ENCODE assay signal across 18 mouse cellular contexts in genomic region chr16:76441803-76442448, GRCm38 (mm10).
DNase-seq lines count a peak whose midpoint lies in the region; ATAC-seq lines count a peak whose summit lies in the region.
"Had no signal": no experiment of that assay in that cellular context is flagged by ENCODE, and none has a peak within 500 bp of the region (broad histone marks: within the 10 kb centered on the region; RNA-seq: fewer than 3 reads in every experiment).

No protein-coding gene starts in this region.

- no peak overlapping the region for H3K4me2 ChIP-seq in lung, embryonic 16.5 days (ENCODE audit: low read depth, low read length)
- peak overlapping the region; percentile 37 for H3K4me2 ChIP-seq in liver, embryonic 12.5 days
- H3K4me2 ChIP-seq in stomach, embryonic 14.5 days (replicated peaks; ENCODE audit: low read depth, low read length) = no peak overlapping the region
- H3K4me2 ChIP-seq: limb, embryonic 12.5 days had no signal

- no peaks in the 10 kb centered on the region for H3K27me3 ChIP-seq in lung, embryonic 16.5 days (ENCODE audit: control insufficient read depth, insufficient read depth, low read depth, low read length)
- no peaks in the 10 kb centered on the region for H3K27me3 ChIP-seq in liver, embryonic 12.5 days (replicated peaks)
- no peaks in the 10 kb centered on the region for H3K27me3 ChIP-seq in stomach, embryonic 14.5 days (ENCODE audit: control insufficient read depth, insufficient read depth, low read length)
- H3K27me3 ChIP-seq: limb, embryonic 12.5 days; megakaryocyte, embryonic 14.5 days had no signal

- intact Hi-C loops in left cerebral cortex, postnatal 4 days (cut with DNase I) = no loop called here

- H3K4me1 ChIP-seq in lung, embryonic 16.5 days (replicated peaks; ENCODE audit: control insufficient read depth, insufficient read depth, low read length) = no peaks in the 10 kb centered on the region
- H3K4me1 ChIP-seq in liver, embryonic 12.5 days = peaks cover 24% of the 10 kb centered on the region
- no peaks in the 10 kb centered on the region for H3K4me1 ChIP-seq in stomach, embryonic 14.5 days (ENCODE audit: control insufficient read depth, insufficient read depth, low read length)
- H3K4me1 ChIP-seq: limb, embryonic 12.5 days had no signal

- ATAC-seq in lung, embryonic 16.5 days (ENCODE audit: low read depth) = peak; percentile 12; the same call in 1 of the 2 replicates
- ATAC-seq in erythroid progenitor cell, adult 5-6 weeks (replicated peaks; ENCODE audit: low FRiP score, poor library complexity, severe bottlenecking) = peak; percentile 72
- ATAC-seq in liver, embryonic 12.5 days = peak; percentile 94
- peak; percentile 75; the same call in 1 of the 2 replicates for ATAC-seq in stomach, embryonic 14.5 days (ENCODE audit: insufficient number of reproducible peaks, insufficient read depth, low FRiP score, low read depth)
- ATAC-seq: activated CD4-positive, CD25-positive, alpha-beta regulatory T cell, adult 4 months had no signal

- H3K9me3 ChIP-seq in lung, embryonic 16.5 days (ENCODE audit: control insufficient read depth, low read length) = no peaks in the 10 kb centered on the region
- H3K9me3 ChIP-seq in liver, embryonic 12.5 days (replicated peaks) = no peaks in the 10 kb centered on the region
- H3K9me3 ChIP-seq in stomach, embryonic 14.5 days (ENCODE audit: control insufficient read depth, low read depth, low read length) = no peaks in the 10 kb centered on the region
- H3K9me3 ChIP-seq: limb, embryonic 12.5 days; megakaryocyte, embryonic 14.5 days had no signal

- no peak for DNase-seq in lung, postnatal 10 days
- no peak for DNase-seq in frontal cortex, postnatal 14 days (ENCODE audit: low spot score in 2 of 2)
- DNase-seq in heart, adult 9 months (ENCODE audit: low spot score in 2 of 2) = no peak
- DNase-seq in left cerebral cortex, postnatal 4 days = no peak
- DNase-seq: cerebellum, adult 2 months; embryo, embryonic 11 days; gastrocnemius, postnatal 36 days; kidney, postnatal 25 days; right cerebral cortex, adult 18-20 months; thymus, adult 18-20 months had no signal

- no peak overlapping the region for H3K4me3 ChIP-seq in lung, embryonic 16.5 days (ENCODE audit: low read length)
- no peak overlapping the region for H3K4me3 ChIP-seq in liver, embryonic 12.5 days
- no peak overlapping the region for H3K4me3 ChIP-seq in stomach, embryonic 14.5 days (ENCODE audit: low read depth, low read length)
- H3K4me3 ChIP-seq: erythroblast, embryonic 14.5 days; limb, embryonic 12.5 days; megakaryocyte, embryonic 14.5 days had no signal

- no peak overlapping the region for H3K9ac ChIP-seq in lung, embryonic 16.5 days (ENCODE audit: low read length)
- no peak overlapping the region for H3K9ac ChIP-seq in liver, embryonic 12.5 days
- no peak overlapping the region for H3K9ac ChIP-seq in stomach, embryonic 14.5 days (replicated peaks; ENCODE audit: low read depth, low read length)
- H3K9ac ChIP-seq: limb, embryonic 12.5 days had no signal

- WGBS in lung, embryonic 16.5 days = 43% methylated on average over 5 of the region's 5 CpGs
- 21% methylated on average over 5 of the region's 5 CpGs for WGBS in liver, embryonic 12.5 days (ENCODE audit: insufficient replicate concordance)
- WGBS in stomach, embryonic 14.5 days = 32% methylated on average over 5 of the region's 5 CpGs

- no peak overlapping the region for H3K27ac ChIP-seq in lung, embryonic 16.5 days (ENCODE audit: low read length)
- no peak overlapping the region for H3K27ac ChIP-seq in liver, embryonic 12.5 days
- H3K27ac ChIP-seq in stomach, embryonic 14.5 days (ENCODE audit: low read length) = no peak overlapping the region
- H3K27ac ChIP-seq: limb, embryonic 12.5 days had no signal

- H3K36me3 ChIP-seq in lung, embryonic 16.5 days (ENCODE audit: control insufficient read depth, insufficient read depth, low read length) = no peaks in the 10 kb centered on the region
- no peaks in the 10 kb centered on the region for H3K36me3 ChIP-seq in liver, embryonic 12.5 days
- H3K36me3 ChIP-seq in stomach, embryonic 14.5 days (ENCODE audit: control insufficient read depth, insufficient read depth, low read length) = no peaks in the 10 kb centered on the region
- H3K36me3 ChIP-seq: limb, embryonic 12.5 days had no signal

Comparison
In these comparisons a context has a peak if more than half of its experiments do, and no peak if none do; other contexts are left out.
1. ATAC-seq: peak in every context shown above with its lines; median percentile 94 in liver, embryonic 12.5 days; 75 in stomach, embryonic 14.5 days; 72 in erythroid progenitor cell, adult 5-6 weeks; 12 in lung, embryonic 16.5 days.